Mouse (Mus musculus) heart, adult 2 months (tissue): Measurements from ENCODE around the gene Nek8. TPM values are rescaled to one million over a fixed set of nuclear protein-coding genes. Genes with fewer than 3 reads are reported as not detected.

Source experiments
- DNase-seq, 2 experiments: peaks; one replicate each; pipeline ENCODE4 v3.0.0; 2021
- H3K27ac ChIP-seq: fragments of 200-600 bp; 2 replicates; pipeline ENCODE4 v1.8.1; 2022
- H3K27me3 ChIP-seq: fragments of 200-500 bp; 2 replicates; pipeline ENCODE4 v1.6.1; 2012; ENCODE audit warnings: mild to moderate bottlenecking, low read length, inconsistent platforms, mixed read lengths; ENCODE audit not compliant: control insufficient read depth, insufficient read depth
- H3K36me3 ChIP-seq: fragments of 200-500 bp; 2 replicates; pipeline ENCODE4 v1.6.1; 2012; ENCODE audit warnings: low read length, inconsistent platforms; ENCODE audit not compliant: control insufficient read depth, insufficient read depth
- H3K4me1 ChIP-seq: fragments of 200-500 bp; 2 replicates; pipeline ENCODE4 v1.6.1; 2011; ENCODE audit warnings: low read length; ENCODE audit not compliant: control insufficient read depth, insufficient read depth
- H3K4me3 ChIP-seq: fragments of 200-600 bp; 2 replicates; pipeline ENCODE4 v1.8.1; 2022
- H3K79me2 ChIP-seq: fragments of 200-500 bp; replicated peaks from 2 replicates; pipeline ENCODE4 v1.6.1; 2012; ENCODE audit warnings: mild to moderate bottlenecking, inconsistent platforms, low read length, moderate library complexity, mixed read lengths; ENCODE audit not compliant: control insufficient read depth, insufficient read depth
- H3K9ac ChIP-seq: fragments of 200-500 bp; 2 replicates; pipeline ENCODE4 v1.6.1; 2012; ENCODE audit warnings: low read depth, mild to moderate bottlenecking, control low read depth, inconsistent platforms, low read length, mixed read lengths
- CTCF ChIP-seq: fragments of 200-600 bp; IDR thresholded peaks from 2 replicates; pipeline ENCODE4 v1.8.1; 2022; ENCODE audit warnings: antibody characterized with exemption, mild to moderate bottlenecking, moderate library complexity
- EP300 ChIP-seq: fragments of 200-500 bp; IDR thresholded peaks from 2 replicates; pipeline ENCODE4 v1.6.1; 2011; ENCODE audit warnings: low read depth, low read length, control low read depth; ENCODE audit not compliant: insufficient read depth
- POLR2A ChIP-seq: fragments of 200-500 bp; IDR thresholded peaks from 2 replicates; pipeline ENCODE4 v1.6.1; 2011; ENCODE audit warnings: mild to moderate bottlenecking, low read depth, low read length, control low read depth; ENCODE audit not compliant: insufficient read depth
- WGBS: fragments of 180-500 bp; shearing (Covaris S2); methylation state at CpG from one replicate; pipeline ENCODE4 v1.1.7; 2018; 5-methylcytosine and 5-hydroxymethylcytosine counted together
- intact Hi-C: fragments of 180-260 bp; cut with DNase I; formaldehyde crosslinking; loops from one replicate; pipeline ENCODE4 v1.15.1; 2025
- polyA plus RNA-seq: library from polyadenylated mRNA; depleted of rRNA; stranded (reverse); fragments of >200 nt; gene quantifications from 2 replicates; pipeline ENCODE4 v1.2.3, GENCODE M21; 2012
- total RNA-seq, 2 experiments: library from RNA; stranded (reverse); gene quantifications; 2 replicates each; pipeline ENCODE4 v1.2.3; 2021

The Nek8 gene
- total and polyA plus RNA-seq, 3 experiments, result 1.6 to 7.0 (median 2.5) TPM

GRCm38 (mm10) chr11:78171328-78171727 is 5.1 kb downstream of the Nek8 start:
- WGBS, result 71% methylated on average over 4 of the region's 4 CpGs
- TF ChIP-seq POLR2A (no peak), EP300 (no peak), CTCF (peak; percentile 41)
- H3K79me2 ChIP-seq, result no peaks in the 10 kb centered on the region
- no peak overlapping the region for H3K9ac ChIP-seq
- H3K27ac ChIP-seq, result no peak overlapping the region
- H3K4me3 ChIP-seq, result no peak overlapping the region
- H3K36me3 ChIP-seq, result no peaks in the 10 kb centered on the region
- intact Hi-C loops, result no loop called here
- no peak for DNase-seq
- H3K4me1 ChIP-seq, result peaks cover 2% of the 10 kb centered on the region; the same call in 1 of the 2 replicates
- no peaks in the 10 kb centered on the region for H3K27me3 ChIP-seq

- DNase-seq, result no peak
- H3K9ac ChIP-seq, result no peak overlapping the region
- H3K27me3 ChIP-seq, result no peaks in the 10 kb centered on the region
- H3K4me1 ChIP-seq, result no peaks in the 10 kb centered on the region
- 88% methylated on average over 15 of the region's 15 CpGs for WGBS
- no peak overlapping the region for H3K27ac ChIP-seq
- H3K79me2 ChIP-seq, result no peaks in the 10 kb centered on the region
- no peaks in the 10 kb centered on the region for H3K36me3 ChIP-seq
- no peak overlapping the region for H3K4me3 ChIP-seq
- no peak for TF ChIP-seq EP300
- TF ChIP-seq POLR2A, result no peak
- TF ChIP-seq CTCF, result no peak
- intact Hi-C loops, result no loop called here
These were observed 6.2 kb downstream of the Nek8 start for GRCm38 (mm10) chr11:78170306-78170705.

GRCm38 (mm10) chr11:78168541-78169468 is 7.7 kb downstream of the Nek8 start:
- Histone ChIP-seq H3K9ac (no peak overlapping the region), H3K4me3 (no peak overlapping the region), H3K27me3 (no peaks in the 10 kb centered on the region), H3K79me2 (no peaks in the 10 kb centered on the region), H3K4me1 (no peaks in the 10 kb centered on the region), H3K27ac (no peak overlapping the region), H3K36me3 (no peaks in the 10 kb centered on the region)
- no peak for TF ChIP-seq EP300
- no peak for TF ChIP-seq CTCF
- TF ChIP-seq POLR2A, result no peak
- DNase-seq, result peak in 1 of 2 experiments; percentile 34
- WGBS, result 69% methylated on average over 19 of the region's 19 CpGs
- intact Hi-C loops, result loop anchor here (5.0 kb wide), 1 partner anchor 562 kb away; the partner anchor contains the start of gene Taok1

- Histone ChIP-seq H3K27me3 (no peaks in the 10 kb centered on the region), H3K36me3 (no peaks in the 10 kb centered on the region), H3K79me2 (no peaks in the 10 kb centered on the region), H3K4me3 (no peak overlapping the region), H3K27ac (no peak overlapping the region), H3K4me1 (peaks cover 3% of the 10 kb centered on the region; the same call in 1 of the 2 replicates), H3K9ac (no peak overlapping the region)
- intact Hi-C loops, result loop anchor here (5.0 kb wide), 1 partner anchor 560 kb away; the partner anchor contains the start of gene Taok1
- TF ChIP-seq CTCF (no peak), POLR2A (no peak), EP300 (no peak)
- 92% methylated on average over 14 of the region's 14 CpGs for WGBS
- no peak for DNase-seq
These were observed 9.1 kb downstream of the Nek8 start for GRCm38 (mm10) chr11:78167257-78167959.

- intact Hi-C loops, result loop anchor here (5.0 kb wide), 1 partner anchor 559 kb away; the partner anchor contains the start of gene Taok1
- WGBS, result 90% methylated on average over 6 of the region's 6 CpGs
These were observed 9.8 kb downstream of the Nek8 start for GRCm38 (mm10) chr11:78166640-78167039.

More at GRCm38 (mm10) chr11:78166640-78167039, 9.8 kb downstream of the Nek8 start:
- H3K36me3 ChIP-seq, result no peaks in the 10 kb centered on the region
- H3K9ac ChIP-seq, result no peak overlapping the region
- H3K79me2 ChIP-seq, result no peaks in the 10 kb centered on the region
- peaks cover 3% of the 10 kb centered on the region; the same call in 1 of the 2 replicates for H3K4me1 ChIP-seq
- H3K27ac ChIP-seq, result no peak overlapping the region
- H3K27me3 ChIP-seq, result no peaks in the 10 kb centered on the region
- H3K4me3 ChIP-seq, result no peak overlapping the region
- TF ChIP-seq CTCF (no peak), POLR2A (no peak), EP300 (no peak)
- DNase-seq, result no peak
